Mouse (Mus musculus) layer of hippocampus, adult 18-20 months (tissue): ENCODE measurements around the gene Pgm2l1. TPM values are rescaled to one million over a fixed set of nuclear protein-coding genes. Genes with fewer than 3 reads are reported as not detected.

Source experiments
- DNase-seq, 2 experiments: peaks; one replicate each; pipeline ENCODE4 v3.0.0; 2022; ENCODE audit warnings: low spot score in 2 of 2
- total RNA-seq, 2 experiments: library from RNA; stranded (reverse); gene quantifications; 2 replicates each; pipeline ENCODE4 v1.2.3; 2021

Pgm2l1 gene
- total RNA-seq, 2 experiments from 2014 or later, result 250 to 264 TPM

DNA sequence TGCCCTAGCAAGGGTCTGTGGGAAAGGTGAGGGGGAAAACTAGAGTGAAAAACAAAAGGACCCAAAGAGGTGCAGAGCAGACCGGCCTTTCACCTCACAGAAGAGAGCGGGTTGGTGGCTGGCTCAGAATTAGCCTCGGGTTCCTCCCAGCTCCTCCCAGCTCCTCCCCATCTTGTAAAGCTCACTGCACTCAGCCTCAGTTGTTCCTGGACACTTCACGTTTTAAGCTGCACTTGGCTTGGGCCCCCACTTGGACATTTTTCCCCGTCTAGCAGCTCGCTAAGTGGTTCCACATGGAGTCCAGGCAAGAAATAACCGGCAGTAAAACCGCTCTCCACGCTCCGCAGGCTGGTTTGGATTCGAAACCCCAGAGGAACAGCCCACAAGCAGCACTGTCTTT is 61.4 kb downstream of the Pgm2l1 start:
- DNase-seq, result no peak

DNA sequence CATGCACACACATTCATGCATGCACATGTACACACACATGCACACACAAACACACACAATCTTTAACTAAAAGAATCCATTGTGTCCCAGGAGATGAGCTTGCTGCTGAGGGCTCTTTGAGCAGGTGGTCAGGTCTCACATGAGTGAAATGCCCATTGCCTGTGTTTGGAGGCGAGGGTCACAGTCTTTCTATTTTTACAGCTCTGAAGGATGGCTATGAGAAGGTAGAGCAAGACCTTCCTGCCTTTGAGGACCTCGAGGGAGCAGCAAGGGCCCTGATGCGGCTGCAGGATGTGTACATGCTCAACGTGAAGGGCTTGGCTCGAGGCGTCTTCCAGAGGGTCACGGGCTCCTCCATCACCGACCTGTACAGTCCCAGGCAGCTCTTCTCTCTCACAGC is 66.4 kb downstream of the Pgm2l1 start:
- DNase-seq, result no peak

DNA sequence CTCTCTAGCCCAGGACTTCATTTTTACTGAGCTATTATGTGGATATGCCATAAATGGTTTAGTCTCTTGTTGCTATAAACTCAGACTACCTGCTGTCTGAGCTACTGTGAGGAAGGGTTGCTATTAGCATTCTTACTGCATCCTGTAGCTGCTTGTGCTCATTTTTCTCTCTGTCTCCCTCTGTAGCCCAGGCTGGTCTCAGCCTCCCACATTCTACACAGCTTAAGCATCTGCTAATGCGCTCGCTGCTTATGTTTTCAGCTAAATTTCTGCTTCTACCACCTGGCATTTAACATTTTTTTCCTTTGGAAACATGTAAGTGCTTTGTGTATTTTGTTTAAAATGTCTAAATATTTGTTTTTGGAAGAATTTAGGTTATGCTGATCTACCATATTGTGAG is 68.6 kb downstream of the Pgm2l1 start:
- peak; percentile 32 to 58 for DNase-seq

DNA sequence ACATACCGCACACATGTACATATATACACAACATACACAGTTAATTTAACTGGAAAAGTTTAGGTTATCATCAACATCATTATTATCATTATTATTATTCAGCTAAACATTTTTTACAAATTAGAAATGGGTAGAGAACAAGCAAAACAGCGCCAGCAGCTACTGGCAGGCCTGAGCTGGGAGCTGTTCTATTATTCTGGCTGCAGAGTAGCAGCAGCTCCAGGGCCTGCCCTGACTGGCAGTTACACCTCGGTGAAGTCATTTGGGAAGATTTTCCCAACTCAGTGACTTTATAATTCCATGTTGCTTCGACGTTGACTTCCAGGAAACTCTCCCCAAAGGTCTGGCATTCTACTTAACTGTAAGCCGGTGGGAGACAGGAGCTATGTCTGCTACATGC is 69.5 kb downstream of the Pgm2l1 start:
- DNase-seq, result no peak

DNA sequence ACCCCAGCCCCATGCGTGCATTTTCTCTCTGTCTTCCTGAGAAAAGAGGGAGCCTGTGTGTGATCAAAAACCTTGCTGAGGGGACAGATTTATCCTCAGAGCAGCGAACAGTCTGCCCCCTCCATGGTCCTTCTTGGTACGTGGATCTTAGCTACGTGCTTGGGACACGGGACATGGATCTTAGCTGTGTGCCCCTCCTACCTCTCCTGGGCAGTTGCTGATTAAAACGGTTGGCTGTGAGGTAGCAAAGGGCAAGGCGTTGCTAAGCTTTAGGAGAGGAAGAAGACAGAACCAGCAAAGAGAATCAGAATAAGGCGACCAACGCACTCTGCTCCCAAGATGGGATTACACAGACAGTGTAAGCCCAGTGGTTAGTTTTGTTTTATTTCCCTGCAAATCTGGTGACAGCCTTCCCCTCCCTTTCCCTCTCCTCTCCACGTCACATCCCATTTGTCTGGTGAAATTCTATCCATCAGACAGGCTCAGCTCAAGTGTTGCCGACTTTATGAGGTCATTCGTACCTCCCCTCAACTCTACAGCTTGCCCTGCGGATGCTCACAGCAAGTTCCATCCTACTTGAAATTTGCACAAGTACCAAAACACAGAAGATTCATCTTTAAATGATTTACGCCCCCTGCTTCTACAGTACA is 71.8 kb downstream of the Pgm2l1 start:
- DNase-seq, result no peak

DNA sequence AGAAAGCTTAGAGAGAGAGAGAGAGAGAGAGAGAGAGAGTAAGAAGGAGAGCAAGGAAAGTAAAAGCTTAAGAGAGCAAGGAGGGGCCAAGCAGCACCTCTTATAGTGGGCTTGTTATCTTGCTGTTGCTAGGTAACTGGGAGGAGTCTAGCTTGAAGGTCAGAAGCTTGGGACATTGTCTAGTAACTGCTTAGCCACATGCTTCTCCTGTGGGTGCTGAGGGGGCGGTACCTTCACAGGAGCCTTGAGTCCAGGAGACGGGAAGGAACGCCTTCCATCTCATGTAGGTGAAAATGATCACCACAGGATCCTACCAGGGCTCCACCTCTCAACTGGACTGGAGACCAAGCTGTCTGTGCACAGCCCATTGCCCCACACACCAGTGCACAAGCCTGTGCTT is 74.2 kb downstream of the Pgm2l1 start:
- DNase-seq, result no peak

DNA sequence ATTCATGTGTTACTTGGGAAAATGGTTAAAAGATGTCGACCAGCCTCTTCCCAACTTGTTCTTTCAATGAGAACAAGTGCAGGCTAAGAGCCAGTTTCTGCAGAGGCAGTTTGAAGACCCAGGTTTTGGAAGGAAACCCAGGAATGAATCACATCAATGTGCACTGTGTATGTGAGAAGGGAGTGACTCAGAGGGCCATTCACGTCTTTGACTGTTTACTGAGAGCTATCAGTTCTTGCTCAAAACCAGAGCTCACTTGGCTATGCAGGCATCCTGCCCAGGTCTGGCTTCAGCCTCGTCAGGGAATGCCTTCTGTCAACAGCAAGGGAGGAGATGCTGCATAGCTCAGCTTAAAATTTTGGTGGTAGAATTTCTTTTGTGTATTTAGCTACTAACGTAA is 75.1 kb downstream of the Pgm2l1 start:
- peak; percentile 70 to 83 for DNase-seq

DNA sequence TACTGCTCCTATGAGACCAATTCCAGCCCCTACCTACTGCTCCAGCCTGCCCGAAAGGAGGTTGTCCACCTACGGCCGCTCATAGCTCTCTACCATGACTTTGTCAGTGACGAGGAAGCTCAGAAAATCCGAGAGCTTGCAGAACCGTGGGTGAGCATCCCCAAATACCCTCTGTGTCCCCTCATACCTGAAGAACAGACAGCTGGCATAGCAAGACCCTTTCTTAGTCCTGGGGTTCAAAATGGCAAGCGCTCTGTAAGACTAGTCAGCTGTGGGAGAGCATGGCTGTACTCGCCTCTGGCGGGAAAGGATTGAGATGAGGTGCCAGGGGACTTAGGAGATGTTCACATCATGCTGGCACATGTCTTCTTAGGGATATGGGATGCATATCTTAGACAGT is 78.7 kb downstream of the Pgm2l1 start:
- no peak for DNase-seq

DNA sequence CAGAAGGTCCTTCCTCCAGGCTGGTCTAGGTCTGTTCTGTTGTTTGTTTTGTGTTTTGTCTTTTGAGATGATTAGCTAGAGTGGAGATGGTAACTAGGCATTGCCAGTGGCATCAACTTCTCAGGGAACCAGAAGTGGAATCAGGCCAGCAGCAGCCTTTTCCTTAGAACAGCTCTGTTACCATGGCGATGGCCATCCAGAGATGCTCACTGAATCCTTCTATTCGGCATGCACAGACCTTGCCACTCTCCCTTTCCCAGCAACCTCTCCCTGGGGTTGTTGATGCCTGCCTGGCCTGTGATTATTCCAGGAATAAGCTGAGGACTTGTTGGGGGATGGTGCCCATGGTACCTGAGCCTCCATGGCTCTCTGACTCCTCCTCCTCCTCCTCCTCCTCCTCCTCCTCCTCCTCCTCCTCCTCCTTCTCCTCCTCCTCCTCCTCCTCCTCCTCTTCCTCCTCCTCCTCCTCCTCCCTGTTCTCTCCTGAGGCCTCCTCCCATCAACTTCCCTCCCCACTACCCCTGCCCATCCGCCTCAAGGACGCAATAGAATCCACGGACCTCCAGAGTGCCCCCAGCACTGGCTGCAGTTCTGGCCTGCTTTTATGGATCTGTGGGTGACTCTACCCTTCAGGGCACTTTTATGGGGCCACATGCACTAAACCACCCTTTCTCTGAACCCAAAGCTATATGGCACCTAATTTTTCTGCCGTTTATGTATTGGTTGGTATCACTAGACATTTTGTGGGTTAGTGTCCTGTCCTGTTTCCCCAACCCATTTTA is 80.9 kb downstream of the Pgm2l1 start:
- DNase-seq, result peak in 1 of 2 experiments; percentile 67

DNA sequence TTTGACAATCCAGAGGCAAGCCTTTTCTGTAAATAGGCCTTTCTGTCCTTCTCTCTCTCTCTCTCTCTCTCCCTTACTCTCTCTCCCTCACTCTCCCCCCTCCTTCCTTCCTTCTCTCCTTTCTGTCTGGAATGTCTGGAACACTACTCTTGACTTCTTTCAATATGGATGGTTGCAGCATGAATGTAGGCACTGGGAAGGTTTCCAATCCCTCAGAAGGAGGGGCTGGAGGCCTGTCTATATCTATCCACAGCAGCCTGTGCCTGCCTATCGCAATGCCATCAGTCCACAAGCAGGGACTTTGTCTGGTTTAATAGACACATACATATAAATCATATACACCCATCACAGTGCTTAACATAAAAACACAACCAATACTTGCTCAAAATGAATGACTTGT is 82.0 kb downstream of the Pgm2l1 start:
- DNase-seq, result no peak

DNA sequence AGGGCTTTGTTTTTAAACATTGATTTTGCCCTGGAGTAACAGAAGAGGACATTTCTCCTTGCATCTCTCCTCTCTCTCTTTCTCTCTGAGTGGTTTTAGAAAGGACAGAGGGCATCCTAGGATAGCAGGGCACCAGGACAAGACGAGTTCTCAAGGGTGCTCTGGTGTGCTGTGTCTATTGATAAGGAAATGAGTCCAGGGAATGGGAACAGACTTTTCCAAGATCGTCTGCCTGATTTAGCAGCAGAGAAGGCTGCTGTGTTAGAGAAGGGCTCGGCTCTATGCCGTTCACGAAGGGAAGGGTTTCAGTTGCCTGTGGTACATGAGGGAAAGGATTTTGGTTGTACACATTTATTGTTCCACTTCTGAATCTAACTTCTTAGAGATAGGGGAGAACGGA is 82.5 kb downstream of the Pgm2l1 start:
- no peak for DNase-seq

DNA sequence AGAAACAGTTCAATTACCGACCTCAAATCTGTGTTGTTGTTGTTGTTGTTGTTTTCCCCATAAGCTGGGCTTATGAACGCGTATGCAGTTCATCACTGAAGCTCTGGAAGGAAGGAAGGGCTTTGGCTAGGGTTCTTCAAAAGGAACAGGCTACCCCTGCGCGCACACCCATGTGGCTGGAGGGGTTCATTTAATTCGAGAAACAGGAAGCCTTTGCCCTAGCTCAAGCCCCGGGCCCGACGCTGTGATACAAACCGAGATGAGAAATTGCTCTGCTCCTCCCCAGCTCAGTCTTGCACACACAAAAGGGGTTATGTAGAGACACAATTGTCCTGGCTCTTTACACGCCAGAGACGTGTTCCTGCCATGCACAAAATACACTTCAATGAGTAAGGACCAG is 83.1 kb downstream of the Pgm2l1 start:
- DNase-seq, result no peak

DNA sequence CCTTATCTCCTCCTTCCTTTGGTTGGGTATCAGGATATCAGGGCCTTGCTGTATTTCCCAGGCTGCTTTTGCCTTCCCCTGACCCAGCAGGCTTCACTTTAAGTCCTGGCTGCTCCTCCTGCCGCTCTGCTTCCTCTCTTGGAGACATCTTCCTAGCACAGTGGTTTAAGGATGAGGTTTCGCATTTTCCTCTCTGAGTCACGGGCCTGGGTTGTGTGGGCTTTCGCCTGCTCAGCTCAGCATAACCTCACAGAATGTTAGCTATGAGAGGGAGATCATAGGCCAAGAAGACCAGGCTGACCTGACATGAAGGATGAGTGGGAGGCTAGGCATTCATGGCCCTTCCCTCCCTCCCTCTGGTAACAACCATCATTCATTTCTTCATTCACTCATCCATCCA is 85.5 kb downstream of the Pgm2l1 start:
- no peak for DNase-seq

DNA sequence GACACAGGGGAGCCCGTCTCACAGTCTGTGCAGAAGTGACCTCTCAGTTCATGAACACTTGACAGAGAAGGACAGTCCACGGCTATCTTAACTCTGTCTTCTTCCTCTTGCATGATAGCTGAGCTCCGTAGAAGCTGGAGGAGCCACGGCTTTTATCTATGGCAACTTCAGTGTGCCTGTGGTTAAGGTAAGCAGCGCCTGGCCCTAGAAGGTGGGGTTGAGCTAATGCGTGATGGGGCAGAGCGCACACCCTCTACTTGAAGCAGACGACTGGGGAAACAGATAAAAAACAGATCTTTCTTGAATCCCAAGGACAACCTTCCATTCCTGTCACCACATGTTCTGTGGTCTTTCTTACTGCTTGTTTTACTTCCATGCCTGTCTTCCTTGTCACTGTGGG is 89.7 kb downstream of the Pgm2l1 start:
- DNase-seq, result no peak

DNA sequence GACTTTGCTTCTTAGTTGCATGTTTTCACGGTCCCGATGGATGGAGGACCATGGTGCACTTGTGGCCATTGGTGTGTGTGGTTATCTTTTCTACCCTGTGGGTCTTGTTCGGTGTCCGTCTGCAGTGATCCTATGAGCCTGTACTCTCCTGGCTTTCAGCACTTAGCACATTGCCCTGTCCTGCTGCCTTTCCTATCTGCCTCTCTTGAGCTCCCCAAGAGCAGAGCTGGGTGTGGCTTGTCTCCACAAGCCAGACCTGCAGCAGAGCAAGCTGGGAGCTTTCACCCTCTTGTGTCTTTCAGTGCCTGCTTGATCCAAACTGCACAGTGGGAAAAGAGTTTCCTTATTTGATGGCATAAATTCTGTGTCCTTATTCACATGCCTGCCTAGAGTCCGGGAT is 90.3 kb downstream of the Pgm2l1 start:
- DNase-seq, result no peak

DNA sequence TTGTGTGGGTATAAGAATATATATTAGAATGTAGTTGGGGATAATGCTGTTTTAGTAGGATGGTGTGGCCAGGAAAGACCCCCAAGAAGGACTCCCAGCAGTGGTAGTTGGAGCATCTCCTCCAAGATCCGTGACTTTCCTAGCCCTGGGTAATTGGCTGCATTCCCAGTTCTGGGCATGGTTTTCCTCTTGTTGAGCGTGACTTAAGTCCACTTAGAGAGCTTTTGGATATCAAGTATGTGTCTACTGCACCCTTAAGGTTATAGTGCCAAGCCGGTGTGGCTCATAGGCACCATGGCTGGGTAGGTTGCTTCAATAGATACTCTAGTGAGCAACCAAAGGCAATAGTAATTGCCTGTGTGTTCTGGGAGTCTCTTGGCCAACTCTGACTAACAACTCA is 96.5 kb downstream of the Pgm2l1 start:
- DNase-seq, result no peak

DNA sequence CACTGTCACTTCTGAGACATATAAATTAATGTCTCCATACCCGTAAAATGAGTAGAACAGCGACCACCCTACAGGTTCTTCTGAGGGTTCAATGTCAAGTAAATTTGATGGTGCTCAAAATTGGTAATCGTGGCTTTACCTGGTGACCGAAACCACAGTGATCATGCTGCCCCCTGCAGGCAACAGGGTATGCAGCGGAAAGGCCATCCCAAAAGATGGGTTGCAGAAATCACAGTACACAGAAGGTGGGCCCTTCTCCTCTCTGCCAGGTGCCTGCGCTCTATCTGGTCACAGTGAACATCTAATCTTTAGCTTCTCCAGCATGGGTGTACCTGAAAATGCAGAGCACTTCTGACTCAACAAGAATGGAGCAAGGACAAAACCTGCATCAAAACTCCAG is 98.3 kb downstream of the Pgm2l1 start:
- peak; percentile 22 to 70 for DNase-seq

DNA sequence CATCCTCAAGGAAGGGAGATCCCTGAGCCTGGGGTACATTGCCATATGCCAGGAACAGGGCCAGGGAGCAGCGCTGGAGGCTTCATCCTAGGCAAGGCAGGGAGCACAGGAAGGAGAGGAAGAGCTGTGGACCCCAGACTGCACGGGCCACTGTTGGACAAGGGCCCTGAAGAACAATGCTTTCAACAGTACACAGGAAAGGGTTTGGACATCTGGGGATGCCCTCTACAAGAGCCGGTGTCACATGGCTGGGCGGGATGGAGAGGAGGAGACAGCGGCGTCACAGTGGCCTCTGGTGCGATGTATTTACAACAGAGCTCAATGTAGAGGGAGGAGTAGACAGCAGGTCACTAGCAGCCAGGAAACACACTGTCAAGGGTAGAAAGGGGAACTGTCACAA is 100.3 kb downstream of the Pgm2l1 start:
- no peak for DNase-seq

Other genes starting within 250 kb of the Pgm2l1 start
- 10 to 100 TPM; 26.6 to 28.4 TPM for gene Rnf169, start 246.9 kb upstream of the Pgm2l1 start, total RNA-seq
- gene Chrdl2, start 221.2 kb upstream of the Pgm2l1 start, total RNA-seq, result not detected
- gene Pold3, start 105.8 kb upstream of the Pgm2l1 start, total RNA-seq, result 10 to 100 TPM; 33.6 to 37.7 TPM
- gene Lipt2, start 68.1 kb upstream of the Pgm2l1 start, total RNA-seq, result 1 to 10 TPM; 4.0 to 4.1 TPM
- gene Kcne3, start 50.9 kb upstream of the Pgm2l1 start, total RNA-seq, result under 1 TPM; 0.43 to 0.79 TPM
- gene P4ha3, start 58.1 kb downstream of the Pgm2l1 start, total RNA-seq, result 1 to 10 TPM; 3.0 to 5.9 TPM
- gene C2cd3, start 144.8 kb downstream of the Pgm2l1 start, total RNA-seq, result 10 to 100 TPM; 23.4 to 24.4 TPM
- 100 to 1,000 TPM; 145 to 146 TPM for gene Ppme1, start 144.9 kb downstream of the Pgm2l1 start, total RNA-seq
- gene Ucp3, start 245.6 kb downstream of the Pgm2l1 start, total RNA-seq, result 1 to 10 TPM; 1.9 to 2.8 TPM